Mouse (Mus musculus) hindbrain, embryonic 13.5 days (tissue): ENCODE results near the gene Them7. TPM values are rescaled to one million over a fixed set of nuclear protein-coding genes. Genes with fewer than 3 reads are reported as not detected.
A peak's percentile ranks its signal among the peaks of the same experiment; 100 is the strongest.

Experiments
- ATAC-seq: fragments of 200-750 bp; cut with Nextera tagmentation; 2 replicates; pipeline ENCODE4 v1.8.0; 2017; ENCODE audit warnings: moderate TSS enrichment; ENCODE audit not compliant: low FRiP score
- H3K27ac ChIP-seq: fragments of 300-500 bp; sonication (generic); 2 replicates; pipeline ENCODE4 v1.5.1; 2015; ENCODE audit warnings: inconsistent platforms, mild to moderate bottlenecking, moderate library complexity
- H3K27me3 ChIP-seq: fragments of 300-500 bp; sonication (generic); 2 replicates; pipeline ENCODE4 v1.6.1; 2015; ENCODE audit warnings: mild to moderate bottlenecking, inconsistent platforms
- H3K36me3 ChIP-seq: fragments of 300-500 bp; sonication (generic); 2 replicates; pipeline ENCODE4 v1.6.1; 2015; ENCODE audit warnings: mild to moderate bottlenecking, inconsistent platforms
- H3K4me1 ChIP-seq: fragments of 300-500 bp; sonication (generic); replicated peaks from 2 replicates; pipeline ENCODE4 v1.6.1; 2015; ENCODE audit warnings: inconsistent platforms
- H3K4me2 ChIP-seq: fragments of 300-500 bp; sonication (generic); 2 replicates; pipeline ENCODE4 v1.6.1; 2015; ENCODE audit warnings: inconsistent platforms, mild to moderate bottlenecking, moderate library complexity
- H3K4me3 ChIP-seq: fragments of 300-500 bp; sonication (generic); 2 replicates; pipeline ENCODE4 v1.5.1; 2015; ENCODE audit warnings: mild to moderate bottlenecking, inconsistent platforms
- H3K9ac ChIP-seq: fragments of 300-500 bp; sonication (generic); 2 replicates; pipeline ENCODE4 v1.6.1; 2015; ENCODE audit warnings: mild to moderate bottlenecking, inconsistent platforms
- H3K9me3 ChIP-seq: fragments of 300-500 bp; sonication (generic); 2 replicates; pipeline ENCODE4 v1.6.1; 2016; ENCODE audit warnings: inconsistent platforms
- WGBS: fragments of 180-500 bp; shearing (Covaris S2); methylation state at CpG from one replicate; pipeline ENCODE4 v1.1.7; 2015; 5-methylcytosine and 5-hydroxymethylcytosine counted together
- polyA plus RNA-seq: library from polyadenylated mRNA; unstranded; fragments of >200 nt; fragmentation: Nextera tagmentation; extraction: Ambion mirVana; gene quantifications from 2 replicates; pipeline ENCODE4 v1.2.1, GENCODE M21; 2015

Gene Them7
- polyA plus RNA-seq, 1 experiment from 2014 or later, result 0.23 TPM

- no peak overlapping the region for H3K9ac ChIP-seq
- H3K4me3 ChIP-seq, result no peak overlapping the region
- no peaks in the 10 kb centered on the region for H3K36me3 ChIP-seq
- no peak overlapping the region for H3K4me2 ChIP-seq
- H3K27ac ChIP-seq, result no peak overlapping the region
- peaks cover 5% of the 10 kb centered on the region; the same call in 1 of the 2 replicates for H3K27me3 ChIP-seq
- H3K9me3 ChIP-seq, result no peaks in the 10 kb centered on the region
- H3K4me1 ChIP-seq, result peaks cover 10% of the 10 kb centered on the region
- 30% methylated on average over 4 of the region's 4 CpGs for WGBS
- ATAC-seq, result no peak
Observed at GRCm38 (mm10) chr2:105367623-105368022, 143.5 kb downstream of the Them7 start.

- ATAC-seq, result peak; percentile 52; the same call in 1 of the 2 replicates
- Histone ChIP-seq H3K4me2 (peak overlapping the region; percentile 45), H3K27ac (no peak overlapping the region), H3K4me3 (peak overlapping the region; percentile 26), H3K9ac (peak overlapping the region; percentile 53), H3K36me3 (no peaks in the 10 kb centered on the region), H3K4me1 (peaks cover 10% of the 10 kb centered on the region), H3K27me3 (peaks cover 5% of the 10 kb centered on the region; the same call in 1 of the 2 replicates), H3K9me3 (no peaks in the 10 kb centered on the region)
- WGBS, result 7% methylated on average over 10 of the region's 10 CpGs
Observed at GRCm38 (mm10) chr2:105370240-105370639, 146.1 kb downstream of the Them7 start.

GRCm38 (mm10) chr2:105370698-105371097 lies 146.6 kb downstream of the Them7 start:
- peak overlapping the region; percentile 45 for H3K4me2 ChIP-seq
- H3K36me3 ChIP-seq, result no peaks in the 10 kb centered on the region
- no peak; the same call in 1 of the 2 replicates for ATAC-seq
- WGBS, result 28% methylated on average over 14 of the region's 14 CpGs
- peak overlapping the region; percentile 51; the same call in 1 of the 2 replicates for H3K9ac ChIP-seq
- no peaks in the 10 kb centered on the region for H3K9me3 ChIP-seq
- no peak overlapping the region for H3K27ac ChIP-seq
- H3K27me3 ChIP-seq, result peaks cover 5% of the 10 kb centered on the region; the same call in 1 of the 2 replicates
- H3K4me1 ChIP-seq, result peaks cover 10% of the 10 kb centered on the region
- peak overlapping the region; percentile 26 for H3K4me3 ChIP-seq

- peaks cover 10% of the 10 kb centered on the region for H3K4me1 ChIP-seq
- H3K27ac ChIP-seq, result no peak overlapping the region
- 90% methylated on average over 6 of the region's 6 CpGs for WGBS
- H3K9ac ChIP-seq, result no peak overlapping the region
- no peaks in the 10 kb centered on the region for H3K36me3 ChIP-seq
- H3K27me3 ChIP-seq, result peaks cover 5% of the 10 kb centered on the region; the same call in 1 of the 2 replicates
- 0 out of 2 replicates have a peak, but pooled peaks have one; percentile 49 for ATAC-seq
- no peak overlapping the region for H3K4me2 ChIP-seq
- no peaks in the 10 kb centered on the region for H3K9me3 ChIP-seq
- no peak overlapping the region for H3K4me3 ChIP-seq
Observed at GRCm38 (mm10) chr2:105372156-105372555, 148.0 kb downstream of the Them7 start.

- H3K36me3 ChIP-seq, result no peaks in the 10 kb centered on the region
- H3K27ac ChIP-seq, result no peak overlapping the region
- ATAC-seq, result no peak
- WGBS, result 83% methylated on average over 5 of the region's 5 CpGs
- H3K9ac ChIP-seq, result no peak overlapping the region
- no peak overlapping the region for H3K4me2 ChIP-seq
- peaks cover 10% of the 10 kb centered on the region for H3K4me1 ChIP-seq
- peaks cover 5% of the 10 kb centered on the region; the same call in 1 of the 2 replicates for H3K27me3 ChIP-seq
- no peaks in the 10 kb centered on the region for H3K9me3 ChIP-seq
- H3K4me3 ChIP-seq, result no peak overlapping the region
Observed at GRCm38 (mm10) chr2:105372727-105373126, 148.6 kb downstream of the Them7 start.

GRCm38 (mm10) chr2:105373658-105374057 lies 149.5 kb downstream of the Them7 start:
- 96% methylated on average over 11 of the region's 11 CpGs for WGBS
- Histone ChIP-seq H3K4me2 (no peak overlapping the region), H3K4me1 (peaks cover 10% of the 10 kb centered on the region), H3K9ac (no peak overlapping the region), H3K9me3 (no peaks in the 10 kb centered on the region), H3K27me3 (peaks cover 5% of the 10 kb centered on the region; the same call in 1 of the 2 replicates), H3K27ac (no peak overlapping the region), H3K4me3 (no peak overlapping the region), H3K36me3 (no peaks in the 10 kb centered on the region)
- ATAC-seq, result no peak

GRCm38 (mm10) chr2:105375261-105375660 lies 151.1 kb downstream of the Them7 start:
- no peaks in the 10 kb centered on the region for H3K9me3 ChIP-seq
- no peaks in the 10 kb centered on the region for H3K36me3 ChIP-seq
- WGBS, result 93% methylated on average over 7 of the region's 7 CpGs
- H3K27ac ChIP-seq, result no peak overlapping the region
- peaks cover 8% of the 10 kb centered on the region for H3K4me1 ChIP-seq
- H3K4me3 ChIP-seq, result no peak overlapping the region
- H3K9ac ChIP-seq, result no peak overlapping the region
- no peak for ATAC-seq
- no peak overlapping the region for H3K4me2 ChIP-seq
- H3K27me3 ChIP-seq, result peaks cover 5% of the 10 kb centered on the region; the same call in 1 of the 2 replicates

GRCm38 (mm10) chr2:105375705-105376104 lies 151.6 kb downstream of the Them7 start:
- Histone ChIP-seq H3K27ac (no peak overlapping the region), H3K4me3 (no peak overlapping the region), H3K27me3 (peaks cover 5% of the 10 kb centered on the region; the same call in 1 of the 2 replicates), H3K4me2 (no peak overlapping the region), H3K36me3 (no peaks in the 10 kb centered on the region), H3K9ac (no peak overlapping the region), H3K4me1 (peaks cover 3% of the 10 kb centered on the region; the same call in 1 of the 2 replicates), H3K9me3 (no peaks in the 10 kb centered on the region)
- 78% methylated on average over 4 of the region's 4 CpGs for WGBS
- ATAC-seq, result no peak

GRCm38 (mm10) chr2:105379682-105380081 lies 155.6 kb downstream of the Them7 start:
- Histone ChIP-seq H3K36me3 (no peaks in the 10 kb centered on the region), H3K4me1 (no peaks in the 10 kb centered on the region), H3K27ac (no peak overlapping the region), H3K27me3 (no peaks in the 10 kb centered on the region), H3K4me2 (no peak overlapping the region), H3K9me3 (no peaks in the 10 kb centered on the region), H3K4me3 (no peak overlapping the region), H3K9ac (no peak overlapping the region)
- WGBS, result 80% methylated on average over 1 of the region's 1 CpGs
- ATAC-seq, result no peak

GRCm38 (mm10) chr2:105380757-105381319 lies 156.7 kb downstream of the Them7 start:
- Histone ChIP-seq H3K9me3 (no peaks in the 10 kb centered on the region), H3K4me1 (no peaks in the 10 kb centered on the region), H3K27ac (no peak overlapping the region), H3K9ac (no peak overlapping the region), H3K27me3 (no peaks in the 10 kb centered on the region), H3K36me3 (peaks cover 3% of the 10 kb centered on the region; the same call in 1 of the 2 replicates), H3K4me2 (no peak overlapping the region), H3K4me3 (no peak overlapping the region)
- 83% methylated on average over 3 of the region's 3 CpGs for WGBS
- no peak for ATAC-seq

- Histone ChIP-seq H3K27ac (no peak overlapping the region), H3K27me3 (no peaks in the 10 kb centered on the region), H3K9me3 (no peaks in the 10 kb centered on the region), H3K4me2 (no peak overlapping the region), H3K36me3 (peaks cover 13% of the 10 kb centered on the region), H3K4me1 (no peaks in the 10 kb centered on the region), H3K9ac (no peak overlapping the region), H3K4me3 (no peak overlapping the region)
- 91% methylated on average over 8 of the region's 8 CpGs for whole genome bisulfite sequencing
- ATAC-seq, result no peak
Observed at GRCm38 (mm10) chr2:105383063-105383462, 158.9 kb downstream of the Them7 start.

- WGBS, result 76% methylated on average over 3 of the region's 3 CpGs
Observed at GRCm38 (mm10) chr2:105384998-105385397, 160.9 kb downstream of the Them7 start.

GRCm38 (mm10) chr2:105386418-105386817 lies 162.3 kb downstream of the Them7 start:
- Histone ChIP-seq H3K27ac (no peak overlapping the region), H3K36me3 (peaks cover 13% of the 10 kb centered on the region), H3K4me3 (no peak overlapping the region), H3K4me2 (no peak overlapping the region), H3K27me3 (no peaks in the 10 kb centered on the region), H3K4me1 (no peaks in the 10 kb centered on the region), H3K9me3 (no peaks in the 10 kb centered on the region), H3K9ac (no peak overlapping the region)
- WGBS, result 88% methylated on average over 4 of the region's 4 CpGs
- ATAC-seq, result no peak

More at GRCm38 (mm10) chr2:105384998-105385397, 160.9 kb downstream of the Them7 start:
- no peak overlapping the region for H3K27ac ChIP-seq
- H3K4me1 ChIP-seq, result no peaks in the 10 kb centered on the region
- H3K36me3 ChIP-seq, result peaks cover 13% of the 10 kb centered on the region
- H3K4me3 ChIP-seq, result no peak overlapping the region
- H3K27me3 ChIP-seq, result no peaks in the 10 kb centered on the region
- no peaks in the 10 kb centered on the region for H3K9me3 ChIP-seq
- ATAC-seq, result no peak
- no peak overlapping the region for H3K9ac ChIP-seq
- no peak overlapping the region for H3K4me2 ChIP-seq
